Mouse (Mus musculus): Measurements from ENCODE around the gene Olfr1415. TPM values are rescaled to one million over a fixed set of nuclear protein-coding genes. Genes with fewer than 3 reads are reported as not detected.

The Olfr1415 gene
- total RNA-seq, 2 experiments from 2014 or later, result not detected

- intact Hi-C loops (cut with DNase I), result loop anchor here (10.0 kb wide), 1 partner anchor 265 kb away; no protein-coding TSS in a partner anchor
- no peak for DNase-seq (ENCODE audit: low spot score in 2 of 2)
These were observed 55.7 kb downstream of the Olfr1415 start for GRCm38 (mm10) chr1:92440066-92440750.

Small RNA genes within 50 kb of the gene (microRNA-seq; reads per million reads assigned to microRNA genes)
- 9.1 reads per million, percentile 28 among the genes with 10 or more reads in this experiment for gene Mir6900

Other genes with a start within 250 kb of the Olfr1415 start
- gene Ndufa10, start 22.2 kb downstream of the Olfr1415 start, total RNA-seq (2021), result 100 to 1,000 TPM; 217 to 221 TPM
- not detected for gene Olfr1416, start 11.0 kb downstream of the Olfr1415 start, total RNA-seq (2021)
- gene Olfr1414, start 22.6 kb upstream of the Olfr1415 start, total RNA-seq (2021), result not detected
- gene Olfr1413, start 75.2 kb upstream of the Olfr1415 start, total RNA-seq (2021), result not detected
- gene Olfr1412, start 89.7 kb upstream of the Olfr1415 start, total RNA-seq (2021), result not detected
- gene Olfr1411, start 98.3 kb upstream of the Olfr1415 start, total RNA-seq (2021), result not detected
- gene Olfr1410, start 109.7 kb upstream of the Olfr1415 start, total RNA-seq (2021), result not detected
- not detected for gene Olfr12, start 121.7 kb upstream of the Olfr1415 start, total RNA-seq (2021)
- 100 to 1,000 TPM; 233 to 246 TPM for gene Cops9, start 145.9 kb upstream of the Olfr1415 start, total RNA-seq (2021)
- gene Otos, start 152.7 kb upstream of the Olfr1415 start, total RNA-seq (2021), result not detected

All from left cerebral cortex, postnatal 36 days (tissue).